Mouse (Mus musculus): ENCODE results near the gene Stard3nl. TPM values are rescaled to one million over a fixed set of nuclear protein-coding genes. Genes with fewer than 3 reads are reported as not detected.

The Stard3nl gene
- polyA plus RNA-seq, 1 experiment from 2014 or later: 136 TPM

- Histone ChIP-seq H3K4me1 (peaks cover 5% of the 10 kb centered on the region; the same call in 1 of the 2 replicates), H3K27me3 (no peaks in the 10 kb centered on the region), H3K9me3 (no peaks in the 10 kb centered on the region), H3K9ac (replicated peaks) (no peak overlapping the region), H3K27ac (replicated peaks) (no peak overlapping the region), H3K4me3 (no peak overlapping the region), H3K36me3 (peaks cover 44% of the 10 kb centered on the region), H3K4me2 (replicated peaks) (no peak overlapping the region)
- WGBS: 18% methylated on average over 8 of the region's 8 CpGs
- ATAC-seq (ENCODE audit: low FRiP score, low read depth): no peak; the same call in 1 of the 2 replicates
Measured at GRCm38 (mm10) chr13:19372133-19372729, 23.4 kb downstream of the Stard3nl start.

GRCm38 (mm10) chr13:19368817-19369216 lies 26.8 kb downstream of the Stard3nl start:
- no peak overlapping the region for H3K4me3 ChIP-seq
- no peak for ATAC-seq (ENCODE audit: low FRiP score, low read depth)
- H3K4me1 ChIP-seq: peaks cover 5% of the 10 kb centered on the region; the same call in 1 of the 2 replicates
- H3K27me3 ChIP-seq: no peaks in the 10 kb centered on the region
- no peaks in the 10 kb centered on the region for H3K9me3 ChIP-seq
- no peak overlapping the region for H3K27ac ChIP-seq (replicated peaks)
- H3K9ac ChIP-seq (replicated peaks): no peak overlapping the region
- peaks cover 55% of the 10 kb centered on the region for H3K36me3 ChIP-seq
- H3K4me2 ChIP-seq (replicated peaks): no peak overlapping the region
- 90% methylated on average over 6 of the region's 6 CpGs for WGBS

- no peak overlapping the region for H3K9ac ChIP-seq (replicated peaks)
- no peak overlapping the region for H3K4me3 ChIP-seq
- peaks cover 51% of the 10 kb centered on the region for H3K36me3 ChIP-seq
- no peaks in the 10 kb centered on the region for H3K27me3 ChIP-seq
- H3K27ac ChIP-seq (replicated peaks): no peak overlapping the region
- H3K4me1 ChIP-seq: peaks cover 2% of the 10 kb centered on the region; the same call in 1 of the 2 replicates
- WGBS: 79% methylated on average over 7 of the region's 7 CpGs
- no peaks in the 10 kb centered on the region for H3K9me3 ChIP-seq
- no peak for ATAC-seq (ENCODE audit: low FRiP score, low read depth)
- H3K4me2 ChIP-seq (replicated peaks): no peak overlapping the region
Measured at GRCm38 (mm10) chr13:19367536-19367935, 28.1 kb downstream of the Stard3nl start.

GRCm38 (mm10) chr13:19366866-19367265 lies 28.7 kb downstream of the Stard3nl start:
- Histone ChIP-seq H3K4me2 (replicated peaks) (no peak overlapping the region), H3K27me3 (no peaks in the 10 kb centered on the region), H3K9ac (replicated peaks) (no peak overlapping the region), H3K9me3 (no peaks in the 10 kb centered on the region), H3K27ac (replicated peaks) (no peak overlapping the region), H3K4me3 (no peak overlapping the region), H3K4me1 (no peaks in the 10 kb centered on the region), H3K36me3 (peaks cover 45% of the 10 kb centered on the region)
- ATAC-seq (ENCODE audit: low FRiP score, low read depth): no peak
- 78% methylated on average over 2 of the region's 2 CpGs for WGBS

- H3K9ac ChIP-seq (replicated peaks): no peak overlapping the region
- no peak overlapping the region for H3K27ac ChIP-seq (replicated peaks)
- no peaks in the 10 kb centered on the region for H3K4me1 ChIP-seq
- peaks cover 35% of the 10 kb centered on the region for H3K36me3 ChIP-seq
- no peak overlapping the region for H3K4me2 ChIP-seq (replicated peaks)
- peak; percentile 60 for ATAC-seq (ENCODE audit: low FRiP score, low read depth)
- no peaks in the 10 kb centered on the region for H3K9me3 ChIP-seq
- H3K4me3 ChIP-seq: no peak overlapping the region
- 37% methylated on average over 4 of the region's 4 CpGs for WGBS
- H3K27me3 ChIP-seq: no peaks in the 10 kb centered on the region
Measured at GRCm38 (mm10) chr13:19365596-19365995, 30.0 kb downstream of the Stard3nl start.

- Histone ChIP-seq H3K4me3 (no peak overlapping the region), H3K36me3 (peaks cover 26% of the 10 kb centered on the region), H3K4me2 (replicated peaks) (no peak overlapping the region), H3K4me1 (no peaks in the 10 kb centered on the region), H3K9ac (replicated peaks) (no peak overlapping the region), H3K27ac (replicated peaks) (no peak overlapping the region), H3K27me3 (no peaks in the 10 kb centered on the region), H3K9me3 (no peaks in the 10 kb centered on the region)
- ATAC-seq (ENCODE audit: low FRiP score, low read depth): peak; percentile 38; the same call in 1 of the 2 replicates
- 87% methylated on average over 11 of the region's 11 CpGs for WGBS
Measured at GRCm38 (mm10) chr13:19364245-19364772, 31.3 kb downstream of the Stard3nl start.

GRCm38 (mm10) chr13:19362358-19362757 lies 33.2 kb downstream of the Stard3nl start:
- H3K9ac ChIP-seq (replicated peaks): no peak overlapping the region
- H3K4me1 ChIP-seq: no peaks in the 10 kb centered on the region
- no peak for ATAC-seq (ENCODE audit: low FRiP score, low read depth)
- no peak overlapping the region for H3K27ac ChIP-seq (replicated peaks)
- H3K9me3 ChIP-seq: no peaks in the 10 kb centered on the region
- H3K36me3 ChIP-seq: peaks cover 35% of the 10 kb centered on the region
- H3K4me3 ChIP-seq: no peak overlapping the region
- H3K27me3 ChIP-seq: no peaks in the 10 kb centered on the region
- WGBS: 72% methylated on average over 6 of the region's 6 CpGs
- H3K4me2 ChIP-seq (replicated peaks): no peak overlapping the region

GRCm38 (mm10) chr13:19358027-19358426 lies 37.6 kb downstream of the Stard3nl start:
- Histone ChIP-seq H3K4me2 (replicated peaks) (no peak overlapping the region), H3K9me3 (no peaks in the 10 kb centered on the region), H3K27me3 (no peaks in the 10 kb centered on the region), H3K36me3 (peaks cover 20% of the 10 kb centered on the region), H3K27ac (replicated peaks) (no peak overlapping the region), H3K4me1 (peaks cover 2% of the 10 kb centered on the region; the same call in 1 of the 2 replicates), H3K4me3 (no peak overlapping the region), H3K9ac (replicated peaks) (no peak overlapping the region)
- WGBS: 76% methylated on average over 5 of the region's 5 CpGs
- no peak for ATAC-seq (ENCODE audit: low FRiP score, low read depth)

GRCm38 (mm10) chr13:19357301-19357700 lies 38.3 kb downstream of the Stard3nl start:
- no peak overlapping the region for H3K9ac ChIP-seq (replicated peaks)
- H3K9me3 ChIP-seq: no peaks in the 10 kb centered on the region
- no peak overlapping the region for H3K4me2 ChIP-seq (replicated peaks)
- peaks cover 20% of the 10 kb centered on the region for H3K36me3 ChIP-seq
- 91% methylated on average over 7 of the region's 7 CpGs for WGBS
- no peak overlapping the region for H3K4me3 ChIP-seq
- no peaks in the 10 kb centered on the region for H3K27me3 ChIP-seq
- H3K4me1 ChIP-seq: peaks cover 5% of the 10 kb centered on the region; the same call in 1 of the 2 replicates
- no peak for ATAC-seq (ENCODE audit: low FRiP score, low read depth)
- no peak overlapping the region for H3K27ac ChIP-seq (replicated peaks)

- WGBS: 85% methylated on average over 5 of the region's 5 CpGs
Measured at GRCm38 (mm10) chr13:19356720-19357119, 38.9 kb downstream of the Stard3nl start.

GRCm38 (mm10) chr13:19356120-19356519 lies 39.5 kb downstream of the Stard3nl start:
- no peaks in the 10 kb centered on the region for H3K27me3 ChIP-seq
- H3K9me3 ChIP-seq: no peaks in the 10 kb centered on the region
- peaks cover 20% of the 10 kb centered on the region for H3K36me3 ChIP-seq
- no peak overlapping the region for H3K27ac ChIP-seq (replicated peaks)
- H3K4me3 ChIP-seq: no peak overlapping the region
- H3K4me2 ChIP-seq (replicated peaks): no peak overlapping the region
- 57% methylated on average over 7 of the region's 7 CpGs for WGBS
- ATAC-seq (ENCODE audit: low FRiP score, low read depth): no peak
- H3K4me1 ChIP-seq: peaks cover 5% of the 10 kb centered on the region; the same call in 1 of the 2 replicates
- no peak overlapping the region for H3K9ac ChIP-seq (replicated peaks)

More at GRCm38 (mm10) chr13:19356720-19357119, 38.9 kb downstream of the Stard3nl start:
- Histone ChIP-seq H3K9ac (replicated peaks) (no peak overlapping the region), H3K9me3 (no peaks in the 10 kb centered on the region), H3K4me3 (no peak overlapping the region), H3K4me2 (replicated peaks) (no peak overlapping the region), H3K27ac (replicated peaks) (no peak overlapping the region), H3K36me3 (peaks cover 20% of the 10 kb centered on the region), H3K27me3 (no peaks in the 10 kb centered on the region), H3K4me1 (peaks cover 5% of the 10 kb centered on the region; the same call in 1 of the 2 replicates)
- no peak for ATAC-seq (ENCODE audit: low FRiP score, low read depth)

- no peak for ATAC-seq (ENCODE audit: low FRiP score, low read depth)
- Histone ChIP-seq H3K27me3 (no peaks in the 10 kb centered on the region), H3K4me3 (no peak overlapping the region), H3K36me3 (peaks cover 3% of the 10 kb centered on the region), H3K9me3 (no peaks in the 10 kb centered on the region), H3K9ac (replicated peaks) (no peak overlapping the region), H3K27ac (replicated peaks) (no peak overlapping the region), H3K4me1 (peaks cover 5% of the 10 kb centered on the region; the same call in 1 of the 2 replicates), H3K4me2 (replicated peaks) (no peak overlapping the region)
- WGBS: 66% methylated on average over 3 of the region's 3 CpGs
Measured at GRCm38 (mm10) chr13:19352795-19353194, 42.8 kb downstream of the Stard3nl start.

Measured in midbrain, embryonic 12.5 days (tissue).